Mouse (Mus musculus) CH12.LX (cell line): Measurements from ENCODE around the gene Lama5.
A peak's percentile ranks its signal among the peaks of the same experiment; 100 is the strongest.

Experiments
- CHD2 ChIP-seq: IDR thresholded peaks from 2 replicates; pipeline ENCODE4 v1.6.1; 2011; ENCODE audit warnings: low read length, improper control_type of control experiment
- CTCF ChIP-seq, 2 experiments: IDR thresholded peaks in 1 of 2; conservative IDR thresholded peaks in 1 of 2; 2 replicates each; pipeline ENCODE4 v1.5.1; 2011 to 2012; ENCODE audit warnings: low read depth in 2 of 2, low read length in 2 of 2, improper control_type of control experiment in 1 of 2, inconsistent platforms in 1 of 2, mild to moderate bottlenecking in 1 of 2, moderate library complexity in 1 of 2
- ELF1 ChIP-seq: IDR thresholded peaks from 2 replicates; pipeline ENCODE4 v1.6.1; 2014; ENCODE audit warnings: low read depth, mild to moderate bottlenecking, inconsistent platforms, low read length, improper control_type of control experiment
- EP300 ChIP-seq: IDR thresholded peaks from 2 replicates; pipeline ENCODE4 v1.6.1; 2011; ENCODE audit warnings: low read length, improper control_type of control experiment
- JUN ChIP-seq: IDR thresholded peaks from 2 replicates; pipeline ENCODE4 v1.6.1; 2011; ENCODE audit warnings: low read depth, mild to moderate bottlenecking, low read length, improper control_type of control experiment, moderate library complexity; ENCODE audit not compliant: insufficient read depth
- POLR2A ChIP-seq: IDR thresholded peaks from 2 replicates; pipeline ENCODE4 v1.6.1; 2011; ENCODE audit warnings: low read depth, mild to moderate bottlenecking, improper control_type of control experiment, low read length

DNA sequence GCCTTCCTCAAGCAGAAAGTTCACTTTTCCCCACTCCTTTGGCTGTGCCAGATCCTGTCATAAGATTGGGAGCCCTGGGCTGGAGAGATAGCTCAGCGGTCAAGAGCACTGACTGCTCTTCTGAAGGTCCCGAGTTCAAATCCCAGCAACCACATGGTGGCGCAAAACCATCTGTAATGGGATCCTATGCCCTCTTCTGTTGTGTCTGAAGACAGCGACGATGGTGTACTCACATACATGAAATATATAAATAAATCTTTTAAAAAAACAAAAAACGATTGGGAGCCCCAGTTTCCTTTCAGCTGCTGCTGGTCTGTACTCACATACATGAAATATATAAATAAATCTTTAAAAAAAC is 40.9 kb downstream of the Lama5 start:
- TF ChIP-seq POLR2A (no peak), ELF1 (no peak), CHD2 (no peak), CTCF (conservative IDR thresholded peaks at IDR 0.05 in 1 of 2, IDR thresholded peaks at IDR 0.05 in 1 of 2; ENCODE audit: low read depth in 2 of 2, low read length in 2 of 2) (peak in 1 of 2 experiments; percentile 75; a peak in 2 of 4 replicates), EP300 (no peak), JUN (no peak)
